Mouse (Mus musculus): ENCODE measurements around the gene Fam83b.

Gene Fam83b

GRCm38 (mm10) chr9:76521640-76522039 is 45.3 kb downstream of the Fam83b start:
- no peak for DNase-seq (ENCODE audit: low read depth)

GRCm38 (mm10) chr9:76518665-76519064 is 48.3 kb downstream of the Fam83b start:
- DNase-seq (ENCODE audit: low read depth): peak; percentile 1

GRCm38 (mm10) chr9:76505650-76506049 is 61.3 kb downstream of the Fam83b start:
- no peak for DNase-seq (ENCODE audit: low read depth)

GRCm38 (mm10) chr9:76489737-76490136 is 77.2 kb downstream of the Fam83b start:
- no peak for DNase-seq (ENCODE audit: low read depth)

- DNase-seq (ENCODE audit: low read depth): no peak
These were observed 86.8 kb downstream of the Fam83b start for GRCm38 (mm10) chr9:76480088-76480487.

- no peak for DNase-seq (ENCODE audit: low read depth)
These were observed 97.4 kb downstream of the Fam83b start for GRCm38 (mm10) chr9:76469500-76469899.

GRCm38 (mm10) chr9:76461547-76461946 is 105.4 kb downstream of the Fam83b start:
- no peak for DNase-seq (ENCODE audit: low read depth)

- DNase-seq (ENCODE audit: low read depth): no peak
These were observed 111.2 kb downstream of the Fam83b start for GRCm38 (mm10) chr9:76455703-76456102.
